Mouse (Mus musculus): Measurements from ENCODE around the gene Nqo1. TPM values are rescaled to one million over a fixed set of nuclear protein-coding genes. Genes with fewer than 3 reads are reported as not detected.
A peak's percentile ranks its signal among the peaks of the same experiment; 100 is the strongest.

The Nqo1 gene
- polyA plus RNA-seq, 1 experiment from 2014 or later: 13.9 TPM

GRCm38 (mm10) chr8:107437711-107438110 lies 34.7 kb upstream of the Nqo1 start:
- Histone ChIP-seq H3K4me2 (replicated peaks; ENCODE audit: low read depth, low read length) (0 out of 2 replicates have a peak overlapping the region, but pooled peaks have one; percentile 52), H3K9ac (replicated peaks; ENCODE audit: low read depth, low read length) (no peak overlapping the region), H3K9me3 (ENCODE audit: control insufficient read depth, low read depth, low read length) (no peaks in the 10 kb centered on the region), H3K36me3 (ENCODE audit: control insufficient read depth, insufficient read depth, low read length) (no peaks in the 10 kb centered on the region), H3K4me3 (ENCODE audit: low read depth, low read length) (no peak overlapping the region), H3K4me1 (ENCODE audit: control insufficient read depth, insufficient read depth, low read length) (peaks cover 7% of the 10 kb centered on the region), H3K27ac (ENCODE audit: low read length) (no peak overlapping the region), H3K27me3 (ENCODE audit: control insufficient read depth, insufficient read depth, low read length) (no peaks in the 10 kb centered on the region)
- no peak for ATAC-seq (ENCODE audit: insufficient number of reproducible peaks, insufficient read depth, low FRiP score, low read depth)
- 62% methylated on average over 2 of the region's 2 CpGs for WGBS

DNA sequence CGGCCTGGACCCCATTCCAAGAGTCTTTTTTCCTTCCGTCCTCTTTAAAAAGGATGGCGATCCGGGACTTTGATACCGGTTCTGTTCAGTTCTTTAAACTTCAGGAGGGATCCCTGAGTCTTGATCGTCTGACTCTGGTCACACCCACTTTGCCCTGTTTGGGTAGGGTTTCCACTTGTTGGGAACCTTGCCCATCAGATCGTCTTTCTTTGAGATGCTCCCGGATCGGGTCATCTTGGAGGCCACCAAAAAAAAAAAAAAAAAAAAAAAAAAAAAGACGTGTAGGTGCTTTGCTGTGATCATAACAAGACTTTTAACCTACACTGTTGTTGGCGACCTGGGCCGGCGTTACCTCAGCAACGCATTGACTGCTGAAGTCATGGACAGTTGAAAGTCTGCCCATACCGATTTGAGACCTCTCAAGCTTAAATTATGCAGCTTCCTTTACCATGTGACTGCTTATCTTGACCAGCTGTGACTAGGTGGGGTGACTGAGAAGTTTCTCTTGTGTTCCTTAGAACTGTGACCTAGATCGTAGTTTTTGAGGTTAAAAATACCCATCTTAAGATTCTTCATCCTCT lies 33.9 kb upstream of the Nqo1 start:
- Histone ChIP-seq H3K27me3 (ENCODE audit: control insufficient read depth, insufficient read depth, low read length) (no peaks in the 10 kb centered on the region), H3K36me3 (ENCODE audit: control insufficient read depth, insufficient read depth, low read length) (no peaks in the 10 kb centered on the region), H3K27ac (ENCODE audit: low read length) (peak overlapping the region; percentile 88; the same call in 1 of the 2 replicates), H3K9me3 (ENCODE audit: control insufficient read depth, low read depth, low read length) (no peaks in the 10 kb centered on the region), H3K4me1 (ENCODE audit: control insufficient read depth, insufficient read depth, low read length) (peaks cover 7% of the 10 kb centered on the region), H3K4me3 (ENCODE audit: low read depth, low read length) (peak overlapping the region; percentile 73), H3K4me2 (replicated peaks; ENCODE audit: low read depth, low read length) (peak overlapping the region; percentile 52), H3K9ac (replicated peaks; ENCODE audit: low read depth, low read length) (peak overlapping the region; percentile 81)
- 7% methylated on average over 16 of the region's 16 CpGs for WGBS
- no peak; the same call in none of the 2 replicates for ATAC-seq (ENCODE audit: insufficient number of reproducible peaks, insufficient read depth, low FRiP score, low read depth)

DNA sequence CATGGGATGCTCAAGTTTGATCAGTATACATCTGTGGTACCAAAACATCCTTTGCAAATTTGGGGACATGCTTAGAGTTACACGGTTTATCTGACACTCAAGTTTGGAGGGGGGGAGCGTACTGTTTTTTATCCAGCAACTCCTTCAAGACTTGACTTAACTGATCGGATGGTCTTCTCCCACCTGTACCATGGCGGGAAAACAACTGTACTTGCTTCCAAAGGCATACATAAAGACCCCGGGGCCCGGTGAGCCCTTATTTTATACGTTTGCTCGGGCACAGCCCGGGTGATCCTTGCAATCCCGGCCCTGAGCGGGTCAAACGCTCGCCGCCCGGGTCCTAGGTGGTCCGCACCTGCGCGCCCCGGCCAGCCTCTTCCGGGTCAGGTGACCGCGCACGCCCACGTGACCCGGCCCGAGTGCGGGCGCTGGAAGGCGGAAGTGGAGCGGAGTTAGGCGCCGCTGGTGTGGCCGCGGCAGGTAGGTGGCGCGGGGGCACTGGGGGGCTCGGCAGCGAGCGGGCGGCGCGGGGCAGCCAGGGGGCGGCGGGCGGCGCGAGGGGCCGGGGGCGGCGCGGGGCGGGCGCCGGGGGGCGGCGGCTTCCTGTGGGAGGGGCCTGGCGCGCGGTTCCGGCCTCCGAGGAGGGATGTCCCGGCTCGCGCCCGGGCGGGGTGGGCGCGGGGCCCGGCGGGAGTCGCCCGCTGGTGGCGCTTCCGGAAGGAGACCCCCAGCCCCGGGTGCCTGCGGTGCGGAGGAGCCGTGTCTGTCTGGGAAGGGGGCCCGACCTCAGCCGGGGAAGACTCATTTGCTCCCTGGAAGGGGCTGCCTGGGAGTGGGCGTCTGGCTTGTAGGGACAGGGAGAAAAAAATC lies 33.2 kb upstream of the Nqo1 start, which contains the start of gene Wwp2:
Wwp2 (plus strand) TSS at position 404 of the 870 bp plus-strand sequence.
- ATAC-seq (ENCODE audit: insufficient number of reproducible peaks, insufficient read depth, low FRiP score, low read depth): peak; percentile 88
- H3K27ac ChIP-seq (ENCODE audit: low read length): peak within 1 kb of the TSS; percentile 88
- no peaks in the 10 kb centered on the region for H3K27me3 ChIP-seq (ENCODE audit: control insufficient read depth, insufficient read depth, low read length)
- H3K36me3 ChIP-seq (ENCODE audit: control insufficient read depth, insufficient read depth, low read length): no peaks in the 10 kb centered on the region
- peak within 1 kb of the TSS; percentile 73 for H3K4me3 ChIP-seq (ENCODE audit: low read depth, low read length)
- H3K4me2 ChIP-seq (replicated peaks; ENCODE audit: low read depth, low read length): peak within 1 kb of the TSS; percentile 78
- H3K4me1 ChIP-seq (ENCODE audit: control insufficient read depth, insufficient read depth, low read length): peaks cover 7% of the 10 kb centered on the region
- peak within 1 kb of the TSS; percentile 81 for H3K9ac ChIP-seq (replicated peaks; ENCODE audit: low read depth, low read length)
- no peaks in the 10 kb centered on the region for H3K9me3 ChIP-seq (ENCODE audit: control insufficient read depth, low read depth, low read length)
- WGBS: 1% methylated on average over 76 of the region's 81 CpGs

DNA sequence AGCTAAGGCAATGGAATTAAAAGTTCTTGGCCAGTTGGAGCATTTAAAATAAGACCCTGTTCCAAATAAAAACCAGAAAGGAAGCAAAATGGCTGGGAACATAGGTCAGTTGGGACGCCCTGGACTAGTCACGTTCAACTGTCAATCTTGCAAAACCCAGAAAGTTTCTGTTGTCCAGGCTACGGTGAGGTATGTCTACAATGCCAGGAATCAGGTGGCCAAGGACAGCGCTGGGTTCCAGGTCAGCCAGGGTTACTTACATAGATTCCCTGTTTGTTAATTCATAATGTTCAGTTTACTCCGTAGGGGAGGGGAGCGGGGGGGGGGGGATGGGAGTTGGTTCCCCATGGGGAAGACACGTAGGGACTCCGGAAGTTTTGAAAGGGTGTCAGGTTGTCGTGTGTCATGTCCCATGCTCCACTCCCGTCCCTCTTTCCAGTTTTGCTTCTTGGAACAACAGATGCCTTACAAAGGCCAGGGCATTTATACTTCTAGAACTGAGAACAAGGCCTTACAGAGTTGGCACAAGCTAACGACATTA lies 32.5 kb upstream of the Nqo1 start:
- Histone ChIP-seq H3K36me3 (ENCODE audit: control insufficient read depth, insufficient read depth, low read length) (no peaks in the 10 kb centered on the region), H3K4me2 (replicated peaks; ENCODE audit: low read depth, low read length) (peak overlapping the region; percentile 78), H3K4me3 (ENCODE audit: low read depth, low read length) (peak overlapping the region; percentile 73), H3K9ac (replicated peaks; ENCODE audit: low read depth, low read length) (peak overlapping the region; percentile 81; the same call in 1 of the 2 replicates), H3K27me3 (ENCODE audit: control insufficient read depth, insufficient read depth, low read length) (no peaks in the 10 kb centered on the region), H3K9me3 (ENCODE audit: control insufficient read depth, low read depth, low read length) (no peaks in the 10 kb centered on the region), H3K4me1 (ENCODE audit: control insufficient read depth, insufficient read depth, low read length) (peaks cover 7% of the 10 kb centered on the region), H3K27ac (ENCODE audit: low read length) (peak overlapping the region; percentile 69; the same call in 1 of the 2 replicates)
- ATAC-seq (ENCODE audit: insufficient number of reproducible peaks, insufficient read depth, low FRiP score, low read depth): no peak
- 27% methylated on average over 11 of the region's 11 CpGs for WGBS

DNA sequence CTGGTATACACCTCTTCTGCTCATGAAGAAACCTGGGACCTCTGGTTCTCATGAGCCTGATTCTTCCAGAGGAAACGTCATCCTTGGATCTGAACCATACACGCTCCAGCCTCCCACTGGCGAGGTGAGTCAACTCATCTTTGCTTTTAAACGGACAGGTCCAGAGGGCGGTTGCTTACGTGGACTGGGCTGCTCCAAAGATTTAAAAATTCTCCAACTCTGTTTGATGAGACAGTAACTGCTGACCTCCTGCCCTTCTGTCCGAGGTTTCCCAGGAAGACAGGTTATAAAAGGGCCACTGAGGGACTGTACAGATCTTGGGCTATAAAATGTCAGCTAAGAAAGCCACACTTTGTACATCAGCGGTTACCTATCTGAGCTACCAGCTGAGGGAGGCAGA lies 27.8 kb upstream of the Nqo1 start:
- 78% methylated on average over 8 of the region's 8 CpGs for WGBS
- Histone ChIP-seq H3K27ac (ENCODE audit: low read length) (no peak overlapping the region), H3K4me1 (ENCODE audit: control insufficient read depth, insufficient read depth, low read length) (0 out of 2 replicates have a peak, but pooled peaks cover 2% of the 10 kb centered on the region), H3K9me3 (ENCODE audit: control insufficient read depth, low read depth, low read length) (no peaks in the 10 kb centered on the region), H3K36me3 (ENCODE audit: control insufficient read depth, insufficient read depth, low read length) (no peaks in the 10 kb centered on the region), H3K4me2 (replicated peaks; ENCODE audit: low read depth, low read length) (no peak overlapping the region), H3K27me3 (ENCODE audit: control insufficient read depth, insufficient read depth, low read length) (no peaks in the 10 kb centered on the region), H3K9ac (replicated peaks; ENCODE audit: low read depth, low read length) (no peak overlapping the region), H3K4me3 (ENCODE audit: low read depth, low read length) (no peak overlapping the region)
- ATAC-seq (ENCODE audit: insufficient number of reproducible peaks, insufficient read depth, low FRiP score, low read depth): no peak

- Histone ChIP-seq H3K4me3 (ENCODE audit: low read depth, low read length) (peak overlapping the region; percentile 94; the same call in 1 of the 2 replicates), H3K27me3 (ENCODE audit: control insufficient read depth, insufficient read depth, low read length) (no peaks in the 10 kb centered on the region), H3K9me3 (ENCODE audit: control insufficient read depth, low read depth, low read length) (no peaks in the 10 kb centered on the region), H3K36me3 (ENCODE audit: control insufficient read depth, insufficient read depth, low read length) (peaks cover 12% of the 10 kb centered on the region), H3K9ac (replicated peaks; ENCODE audit: low read depth, low read length) (no peak overlapping the region), H3K27ac (ENCODE audit: low read length) (no peak overlapping the region), H3K4me2 (replicated peaks; ENCODE audit: low read depth, low read length) (peak overlapping the region; percentile 84), H3K4me1 (ENCODE audit: control insufficient read depth, insufficient read depth, low read length) (peaks cover 10% of the 10 kb centered on the region; the same call in 1 of the 2 replicates)
- ATAC-seq (ENCODE audit: insufficient number of reproducible peaks, insufficient read depth, low FRiP score, low read depth): no peak
- WGBS: 43% methylated on average over 8 of the region's 8 CpGs
These were observed 22.2 kb upstream of the Nqo1 start for GRCm38 (mm10) chr8:107425230-107425597.

GRCm38 (mm10) chr8:107424597-107425229 lies 21.7 kb upstream of the Nqo1 start, which contains the start of gene Nob1:
Nob1 (minus strand) TSS chr8:107425051.
- Histone ChIP-seq H3K9me3 (ENCODE audit: control insufficient read depth, low read depth, low read length) (no peaks in the 10 kb centered on the region), H3K36me3 (ENCODE audit: control insufficient read depth, insufficient read depth, low read length) (peaks cover 17% of the 10 kb centered on the region), H3K4me1 (ENCODE audit: control insufficient read depth, insufficient read depth, low read length) (peaks cover 10% of the 10 kb centered on the region; the same call in 1 of the 2 replicates), H3K9ac (replicated peaks; ENCODE audit: low read depth, low read length) (peak within 1 kb of the TSS; percentile 64), H3K4me3 (ENCODE audit: low read depth, low read length) (peak within 1 kb of the TSS; percentile 94), H3K4me2 (replicated peaks; ENCODE audit: low read depth, low read length) (peak within 1 kb of the TSS; percentile 84), H3K27me3 (ENCODE audit: control insufficient read depth, insufficient read depth, low read length) (no peaks in the 10 kb centered on the region), H3K27ac (ENCODE audit: low read length) (peak within 1 kb of the TSS; percentile 55; the same call in 1 of the 2 replicates)
- peak; percentile 98 for ATAC-seq (ENCODE audit: insufficient number of reproducible peaks, insufficient read depth, low FRiP score, low read depth)
- under 1% methylated on average over 50 of the region's 50 CpGs for WGBS

DNA sequence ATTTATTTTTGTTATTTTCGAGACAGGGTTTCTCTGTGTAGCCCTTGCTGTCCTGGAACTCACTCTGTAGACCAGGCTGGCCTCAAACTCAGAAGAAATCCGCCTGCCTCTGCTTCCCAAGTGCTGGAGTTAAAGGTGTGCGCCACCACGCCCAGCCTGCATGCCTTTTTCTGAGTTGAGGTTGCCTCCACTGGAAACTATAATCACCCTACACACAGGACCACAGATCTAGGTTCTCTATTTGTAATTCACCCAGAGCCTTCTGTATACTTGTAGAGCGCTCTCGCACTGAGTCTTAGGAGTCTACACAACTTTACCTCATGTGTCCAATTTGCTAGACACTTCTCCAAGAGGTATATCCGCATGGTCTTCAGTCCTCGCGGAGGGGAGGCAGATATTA lies 21.2 kb upstream of the Nqo1 start:
- Histone ChIP-seq H3K4me2 (replicated peaks; ENCODE audit: low read depth, low read length) (peak overlapping the region; percentile 84), H3K4me3 (ENCODE audit: low read depth, low read length) (peak overlapping the region; percentile 94), H3K4me1 (ENCODE audit: control insufficient read depth, insufficient read depth, low read length) (peaks cover 10% of the 10 kb centered on the region; the same call in 1 of the 2 replicates), H3K27me3 (ENCODE audit: control insufficient read depth, insufficient read depth, low read length) (no peaks in the 10 kb centered on the region), H3K36me3 (ENCODE audit: control insufficient read depth, insufficient read depth, low read length) (peaks cover 22% of the 10 kb centered on the region), H3K9ac (replicated peaks; ENCODE audit: low read depth, low read length) (peak overlapping the region; percentile 64), H3K27ac (ENCODE audit: low read length) (no peak overlapping the region; the same call in 1 of the 2 replicates), H3K9me3 (ENCODE audit: control insufficient read depth, low read depth, low read length) (no peaks in the 10 kb centered on the region)
- ATAC-seq (ENCODE audit: insufficient number of reproducible peaks, insufficient read depth, low FRiP score, low read depth): no peak
- 28% methylated on average over 9 of the region's 9 CpGs for WGBS

Measured in stomach, embryonic 14.5 days (tissue).